Mouse (Mus musculus) cerebellum, adult 2 months (tissue): Measurements from ENCODE around the gene Kcnj2. TPM values are rescaled to one million over a fixed set of nuclear protein-coding genes. Genes with fewer than 3 reads are reported as not detected.
A peak's percentile ranks its signal among the peaks of the same experiment; 100 is the strongest.

ENCODE experiments used
- DNase-seq, 2 experiments: peaks; one replicate each; pipeline ENCODE4 v3.0.0; 2021
- H3K27ac ChIP-seq: fragments of 200-500 bp; 2 replicates; pipeline ENCODE4 v1.5.1; 2012; ENCODE audit warnings: low read length, control low read depth, inconsistent platforms; ENCODE audit not compliant: insufficient read depth
- H3K27me3 ChIP-seq: fragments of 200-500 bp; 2 replicates; pipeline ENCODE4 v1.6.1; 2012; ENCODE audit warnings: inconsistent platforms, mild to moderate bottlenecking, low read length, moderate library complexity; ENCODE audit not compliant: control insufficient read depth, insufficient read depth
- H3K4me1 ChIP-seq: fragments of 200-500 bp; 2 replicates; pipeline ENCODE4 v1.6.1; 2011; ENCODE audit warnings: low read length; ENCODE audit not compliant: control insufficient read depth, insufficient read depth
- H3K4me3 ChIP-seq: fragments of 200-500 bp; replicated peaks from 2 replicates; pipeline ENCODE3; 2011; ENCODE audit warnings: mild to moderate bottlenecking, low read depth, low read length, control low read depth; ENCODE audit not compliant: insufficient read depth
- CTCF ChIP-seq: fragments of 200-500 bp; IDR thresholded peaks from 2 replicates; pipeline ENCODE4 v1.5.1; 2011; ENCODE audit warnings: low read depth, mild to moderate bottlenecking, control low read depth, low read length, moderate library complexity, borderline replicate concordance; ENCODE audit not compliant: insufficient read depth
- POLR2A ChIP-seq: fragments of 200-500 bp; IDR thresholded peaks from 2 replicates; pipeline ENCODE4 v1.6.1; 2011; ENCODE audit warnings: low read length, control low read depth, borderline replicate concordance; ENCODE audit not compliant: insufficient read depth
- WGBS: fragments of 180-500 bp; shearing (Covaris S2); methylation state at CpG from one replicate; pipeline ENCODE4 v1.1.7; 2018; 5-methylcytosine and 5-hydroxymethylcytosine counted together
- polyA plus RNA-seq: library from polyadenylated mRNA; depleted of rRNA; stranded (reverse); fragments of >200 nt; gene quantifications from 2 replicates; pipeline ENCODE4 v1.2.3, GENCODE M21; 2012; rRNA removed

Kcnj2 gene
- polyA plus RNA-seq: 2.7 and 3.8 TPM in 2 replicates

GRCm38 (mm10) chr11:111065635-111066298, at the start of gene Kcnj2:
Gene Kcnj2 (plus strand): TSS chr11:111066164.
- under 1% methylated on average over 27 of the region's 28 CpGs for WGBS
- H3K4me1 ChIP-seq: 0 out of 2 replicates have a peak, but pooled peaks cover 2% of the 10 kb centered on the region
- 0 out of 2 replicates have a peak, but pooled peaks have one; percentile 37 for TF ChIP-seq POLR2A
- no peak for TF ChIP-seq CTCF
- peak within 1 kb of the TSS; percentile 19; the same call in 1 of the 2 replicates for H3K27ac ChIP-seq
- H3K4me3 ChIP-seq: peak within 1 kb of the TSS; percentile 73
- no peaks in the 10 kb centered on the region; the same call in 1 of the 2 replicates for H3K27me3 ChIP-seq
- DNase-seq: peak; percentile 76 to 77

- DNase-seq: no peak
- no peaks in the 10 kb centered on the region for H3K4me1 ChIP-seq
- H3K4me3 ChIP-seq: no peak overlapping the region
- TF ChIP-seq CTCF (no peak), POLR2A (no peak)
- H3K27ac ChIP-seq: no peak overlapping the region
- WGBS: 12% methylated on average over 3 of the region's 3 CpGs
- no peaks in the 10 kb centered on the region for H3K27me3 ChIP-seq
Observed at GRCm38 (mm10) chr11:111016206-111016605, 49.8 kb upstream of the Kcnj2 start.

GRCm38 (mm10) chr11:111020211-111020610, 45.8 kb upstream of the Kcnj2 start:
- TF ChIP-seq POLR2A (no peak), CTCF (no peak)
- Histone ChIP-seq H3K4me1 (no peaks in the 10 kb centered on the region), H3K27ac (no peak overlapping the region), H3K27me3 (no peaks in the 10 kb centered on the region), H3K4me3 (no peak overlapping the region)
- DNase-seq: no peak
- WGBS: 50% methylated on average over 2 of the region's 2 CpGs

GRCm38 (mm10) chr11:111022681-111023281, 43.2 kb upstream of the Kcnj2 start:
- Histone ChIP-seq H3K27me3 (no peaks in the 10 kb centered on the region), H3K4me3 (no peak overlapping the region), H3K4me1 (no peaks in the 10 kb centered on the region), H3K27ac (no peak overlapping the region)
- TF ChIP-seq POLR2A (no peak), CTCF (no peak)
- WGBS: 19% methylated on average over 8 of the region's 8 CpGs
- DNase-seq: peak in 1 of 2 experiments; percentile 5

GRCm38 (mm10) chr11:111042175-111042574, 23.8 kb upstream of the Kcnj2 start:
- Histone ChIP-seq H3K4me1 (no peaks in the 10 kb centered on the region), H3K27me3 (no peaks in the 10 kb centered on the region), H3K4me3 (no peak overlapping the region), H3K27ac (no peak overlapping the region)
- 39% methylated on average over 5 of the region's 5 CpGs for WGBS
- DNase-seq: no peak
- no peak for TF ChIP-seq POLR2A
- TF ChIP-seq CTCF: no peak

- 89% methylated on average over 4 of the region's 4 CpGs for WGBS
- no peak overlapping the region for H3K4me3 ChIP-seq
Observed at GRCm38 (mm10) chr11:111043298-111043697, 22.7 kb upstream of the Kcnj2 start.

GRCm38 (mm10) chr11:111054252-111054651, 11.7 kb upstream of the Kcnj2 start:
- TF ChIP-seq POLR2A (no peak), CTCF (no peak)
- H3K4me1 ChIP-seq: no peaks in the 10 kb centered on the region
- no peak overlapping the region for H3K4me3 ChIP-seq
- no peak for DNase-seq
- no peaks in the 10 kb centered on the region for H3K27me3 ChIP-seq
- H3K27ac ChIP-seq: no peak overlapping the region
- 92% methylated on average over 3 of the region's 3 CpGs for WGBS

More at GRCm38 (mm10) chr11:111043298-111043697, 22.7 kb upstream of the Kcnj2 start:
- no peaks in the 10 kb centered on the region for H3K4me1 ChIP-seq
- TF ChIP-seq CTCF: no peak
- no peak for TF ChIP-seq POLR2A
- H3K27me3 ChIP-seq: no peaks in the 10 kb centered on the region
- H3K27ac ChIP-seq: no peak overlapping the region
- DNase-seq: no peak
